Mouse (Mus musculus): ENCODE measurements around the gene Tfr2. TPM values are rescaled to one million over a fixed set of nuclear protein-coding genes. Genes with fewer than 3 reads are reported as not detected.

Gene Tfr2
- 45.7 and 49.5 TPM in 2 replicates for polyA plus RNA-seq (2012; rRNA removed)
- polyA plus RNA-seq (2014; fragmentation: Nextera tagmentation; extraction: Ambion mirVana), result 37.6 and 41.1 TPM in 2 replicates

DNA sequence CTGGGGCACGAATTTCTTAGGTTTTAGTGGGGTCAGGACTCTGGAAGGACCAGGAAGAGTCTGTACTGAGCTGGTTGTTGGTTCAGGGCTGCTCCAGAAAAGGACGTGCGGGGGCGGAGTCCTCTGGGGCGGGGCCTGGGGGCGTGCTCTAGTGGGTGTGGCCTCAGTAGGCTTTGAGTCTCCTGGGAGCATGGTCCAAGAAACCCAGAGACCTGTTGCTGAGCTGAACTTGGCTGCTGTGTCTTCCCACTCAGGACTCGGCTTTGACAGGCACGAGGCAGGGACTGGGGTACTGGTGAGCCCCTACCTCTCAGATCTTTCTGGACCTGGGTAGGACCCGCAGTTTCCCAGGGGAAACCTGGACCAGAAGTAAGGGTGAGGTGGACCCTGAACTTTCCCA, at the start of gene Tfr2:
Gene Tfr2 (plus strand): TSS at position 176 of the 400 bp plus-strand sequence.
- peak; percentile 80 to 81 (median 81) for DNase-seq (ENCODE audit: low read depth in 3 of 3, low spot score in 3 of 3)
- H3K4me1 ChIP-seq (replicated peaks; ENCODE audit: control insufficient read depth in 2 of 2, insufficient read depth in 2 of 2, low read length in 1 of 2), result peaks cover 16 to 39% of the 10 kb centered on the region in 2 experiments
- no peak; the same call in 1 of the 2 replicates for TF ChIP-seq CTCF (IDR thresholded peaks at IDR 0.05; ENCODE audit: low read depth)
- TF ChIP-seq EP300 (IDR thresholded peaks at IDR 0.05; ENCODE audit: low read depth), result no peak
- ATAC-seq (ENCODE audit: insufficient read depth), result peak; percentile 71
- no peaks in the 10 kb centered on the region for H3K27me3 ChIP-seq (ENCODE audit: control insufficient read depth, insufficient read depth, low read length)
- no peaks in the 10 kb centered on the region for H3K9me3 ChIP-seq (ENCODE audit: control insufficient read depth, low read length)
- peak within 1 kb of the TSS; percentile 94 for H3K4me2 ChIP-seq (ENCODE audit: low read depth)
- peak within 1 kb of the TSS; percentile 80 for H3K9ac ChIP-seq (replicated peaks)
- peaks cover 11% of the 10 kb centered on the region for H3K36me3 ChIP-seq (replicated peaks; ENCODE audit: control insufficient read depth, insufficient read depth, low read depth)
- peak within 1 kb of the TSS; percentile 85 for H3K27ac ChIP-seq
- H3K4me3 ChIP-seq (ENCODE audit: insufficient read depth in 1 of 2, low read depth in 2 of 2, low read length in 2 of 2), result peak within 1 kb of the TSS; percentile 64 to 83
- 3% methylated on average over 9 of the region's 9 CpGs for WGBS (ENCODE audit: insufficient replicate concordance)

GRCm38 (mm10) chr5:137521861-137522260, 47.8 kb upstream of the Tfr2 start:
- H3K4me2 ChIP-seq (ENCODE audit: low read depth), result no peak overlapping the region
- peaks cover 0 to 3% of the 10 kb centered on the region in 2 experiments; a peak in 2 of 4 replicates for H3K4me1 ChIP-seq (replicated peaks; ENCODE audit: control insufficient read depth in 2 of 2, insufficient read depth in 2 of 2, low read length in 1 of 2)
- 64% methylated on average over 9 of the region's 9 CpGs for WGBS (ENCODE audit: insufficient replicate concordance)
- no peaks in the 10 kb centered on the region for H3K27me3 ChIP-seq (ENCODE audit: control insufficient read depth, insufficient read depth, low read length)
- H3K36me3 ChIP-seq (replicated peaks; ENCODE audit: control insufficient read depth, insufficient read depth, low read depth), result peaks cover 29% of the 10 kb centered on the region
- H3K27ac ChIP-seq, result no peak overlapping the region
- DNase-seq (ENCODE audit: low read depth in 3 of 3, low spot score in 3 of 3) (no peak), ATAC-seq (ENCODE audit: insufficient read depth) (no peak)
- no peak for TF ChIP-seq EP300 (IDR thresholded peaks at IDR 0.05; ENCODE audit: low read depth)
- no peak for TF ChIP-seq CTCF (IDR thresholded peaks at IDR 0.05; ENCODE audit: low read depth)
- H3K4me3 ChIP-seq (ENCODE audit: insufficient read depth in 1 of 2, low read depth in 2 of 2, low read length in 2 of 2), result no peak overlapping the region
- H3K9me3 ChIP-seq (ENCODE audit: control insufficient read depth, low read length), result no peaks in the 10 kb centered on the region
- no peak overlapping the region for H3K9ac ChIP-seq (replicated peaks)

GRCm38 (mm10) chr5:137522711-137523110, 46.9 kb upstream of the Tfr2 start:
- TF ChIP-seq CTCF (IDR thresholded peaks at IDR 0.05; ENCODE audit: low read depth) (peak; percentile 13; the same call in 1 of the 2 replicates), EP300 (IDR thresholded peaks at IDR 0.05; ENCODE audit: low read depth) (no peak)
- DNase-seq (ENCODE audit: low read depth in 3 of 3, low spot score in 3 of 3) (no peak), ATAC-seq (ENCODE audit: insufficient read depth) (no peak)
- Histone ChIP-seq H3K27ac (no peak overlapping the region), H3K27me3 (ENCODE audit: control insufficient read depth, insufficient read depth, low read length) (no peaks in the 10 kb centered on the region), H3K9ac (replicated peaks) (no peak overlapping the region), H3K4me3 (ENCODE audit: insufficient read depth in 1 of 2, low read depth in 2 of 2, low read length in 2 of 2) (no peak overlapping the region), H3K9me3 (ENCODE audit: control insufficient read depth, low read length) (no peaks in the 10 kb centered on the region), H3K36me3 (replicated peaks; ENCODE audit: control insufficient read depth, insufficient read depth, low read depth) (peaks cover 36% of the 10 kb centered on the region), H3K4me2 (ENCODE audit: low read depth) (no peak overlapping the region), H3K4me1 (replicated peaks; ENCODE audit: control insufficient read depth in 2 of 2, insufficient read depth in 2 of 2, low read length in 1 of 2) (peaks cover 0 to 3% of the 10 kb centered on the region in 2 experiments; a peak in 2 of 4 replicates)
- 83% methylated on average over 11 of the region's 11 CpGs for WGBS (ENCODE audit: insufficient replicate concordance)

GRCm38 (mm10) chr5:137523396-137524250, 46.0 kb upstream of the Tfr2 start:
- Histone ChIP-seq H3K27ac (no peak overlapping the region), H3K27me3 (ENCODE audit: control insufficient read depth, insufficient read depth, low read length) (no peaks in the 10 kb centered on the region), H3K4me3 (ENCODE audit: insufficient read depth in 1 of 2, low read depth in 2 of 2, low read length in 2 of 2) (no peak overlapping the region), H3K4me1 (replicated peaks; ENCODE audit: control insufficient read depth in 2 of 2, insufficient read depth in 2 of 2, low read length in 1 of 2) (peaks cover 0 to 3% of the 10 kb centered on the region in 2 experiments; a peak in 2 of 4 replicates), H3K9ac (replicated peaks) (no peak overlapping the region), H3K4me2 (ENCODE audit: low read depth) (no peak overlapping the region), H3K36me3 (replicated peaks; ENCODE audit: control insufficient read depth, insufficient read depth, low read depth) (peaks cover 45% of the 10 kb centered on the region), H3K9me3 (ENCODE audit: control insufficient read depth, low read length) (no peaks in the 10 kb centered on the region)
- TF ChIP-seq EP300 (IDR thresholded peaks at IDR 0.05; ENCODE audit: low read depth) (no peak), CTCF (IDR thresholded peaks at IDR 0.05; ENCODE audit: low read depth) (no peak)
- WGBS (ENCODE audit: insufficient replicate concordance), result 80% methylated on average over 25 of the region's 25 CpGs
- no peak for ATAC-seq (ENCODE audit: insufficient read depth)
- DNase-seq (ENCODE audit: low read depth in 3 of 3, low spot score in 3 of 3), result no peak

GRCm38 (mm10) chr5:137524251-137524515, 45.5 kb upstream of the Tfr2 start:
- 90% methylated on average over 8 of the region's 8 CpGs for WGBS (ENCODE audit: insufficient replicate concordance)
- Histone ChIP-seq H3K4me2 (ENCODE audit: low read depth) (no peak overlapping the region), H3K4me1 (replicated peaks; ENCODE audit: control insufficient read depth in 2 of 2, insufficient read depth in 2 of 2, low read length in 1 of 2) (peaks cover 0 to 3% of the 10 kb centered on the region in 2 experiments; a peak in 2 of 4 replicates), H3K9ac (replicated peaks) (no peak overlapping the region), H3K4me3 (ENCODE audit: insufficient read depth in 1 of 2, low read depth in 2 of 2, low read length in 2 of 2) (no peak overlapping the region), H3K9me3 (ENCODE audit: control insufficient read depth, low read length) (no peaks in the 10 kb centered on the region), H3K36me3 (replicated peaks; ENCODE audit: control insufficient read depth, insufficient read depth, low read depth) (peaks cover 51% of the 10 kb centered on the region), H3K27ac (no peak overlapping the region), H3K27me3 (ENCODE audit: control insufficient read depth, insufficient read depth, low read length) (no peaks in the 10 kb centered on the region)
- no peak for DNase-seq (ENCODE audit: low read depth in 3 of 3, low spot score in 3 of 3)
- TF ChIP-seq EP300 (IDR thresholded peaks at IDR 0.05; ENCODE audit: low read depth) (no peak), CTCF (IDR thresholded peaks at IDR 0.05; ENCODE audit: low read depth) (no peak)
- ATAC-seq (ENCODE audit: insufficient read depth), result no peak
